Mouse (Mus musculus): Measurements from ENCODE around the gene Qk. TPM values are rescaled to one million over a fixed set of nuclear protein-coding genes. Genes with fewer than 3 reads are reported as not detected.

The Qk gene
- polyA plus RNA-seq, 1 experiment from 2014 or later, result 54.1 TPM

DNA sequence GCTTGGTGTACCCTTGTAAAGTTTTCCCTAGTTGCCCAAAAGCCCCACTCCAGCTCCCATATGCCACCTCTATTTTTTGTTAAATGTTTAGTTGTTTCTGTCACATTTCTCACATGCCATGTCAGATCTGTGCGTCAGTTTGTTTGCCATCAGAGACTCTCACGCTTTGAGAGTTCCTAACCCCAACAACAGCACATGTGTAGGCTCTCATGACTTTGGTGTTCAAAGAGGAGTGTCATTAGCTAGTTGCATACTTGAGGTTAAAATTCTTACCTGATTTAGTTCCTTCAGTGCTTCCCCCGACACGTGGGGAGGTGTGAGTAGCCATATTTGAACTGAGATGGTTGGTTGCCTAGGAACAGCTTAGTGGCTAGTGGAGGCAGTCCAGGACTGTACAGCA is 2.1 kb upstream of the Qk start:
- 46% methylated on average over 4 of the region's 4 CpGs for WGBS
- Histone ChIP-seq H3K4me1 (peaks cover 32% of the 10 kb centered on the region), H3K4me3 (peak overlapping the region; percentile 27; the same call in 1 of the 2 replicates), H3K27me3 (no peaks in the 10 kb centered on the region), H3K9me3 (replicated peaks) (peaks cover 4% of the 10 kb centered on the region; the same call in 1 of the 2 replicates), H3K4me2 (peak overlapping the region; percentile 53), H3K36me3 (ENCODE audit: poor library complexity, severe bottlenecking) (peaks cover 8% of the 10 kb centered on the region; the same call in 1 of the 2 replicates), H3K9ac (no peak overlapping the region; the same call in 1 of the 2 replicates), H3K27ac (no peak overlapping the region)
- no peak for ATAC-seq

DNA sequence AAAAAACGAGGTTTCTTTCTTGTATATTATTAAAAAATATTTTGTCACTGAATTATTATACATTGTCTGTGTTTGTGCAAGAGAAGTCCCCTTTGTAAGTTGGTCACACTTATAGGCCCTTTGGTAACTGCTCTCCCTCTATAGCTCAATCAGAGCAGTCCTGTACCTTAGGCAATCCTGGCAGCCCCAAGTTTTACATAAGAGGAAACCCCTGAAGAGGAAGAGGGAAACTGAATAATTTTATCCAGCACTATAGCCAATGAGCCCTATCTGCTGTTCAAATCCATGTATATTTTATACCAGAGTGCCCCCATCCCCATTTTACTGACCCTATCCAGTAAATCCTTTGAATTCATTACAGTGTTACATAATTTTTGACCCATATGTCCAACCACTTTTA is 1.4 kb upstream of the Qk start:
- Histone ChIP-seq H3K9ac (peak overlapping the region; percentile 58), H3K27me3 (no peaks in the 10 kb centered on the region), H3K27ac (no peak overlapping the region), H3K36me3 (ENCODE audit: poor library complexity, severe bottlenecking) (peaks cover 8% of the 10 kb centered on the region; the same call in 1 of the 2 replicates), H3K4me1 (peaks cover 31% of the 10 kb centered on the region), H3K4me3 (peak overlapping the region; percentile 27), H3K4me2 (peak overlapping the region; percentile 53), H3K9me3 (replicated peaks) (peaks cover 4% of the 10 kb centered on the region; the same call in 1 of the 2 replicates)
- no peak for ATAC-seq
- 9% methylated on average over 1 of the region's 1 CpGs for WGBS

DNA sequence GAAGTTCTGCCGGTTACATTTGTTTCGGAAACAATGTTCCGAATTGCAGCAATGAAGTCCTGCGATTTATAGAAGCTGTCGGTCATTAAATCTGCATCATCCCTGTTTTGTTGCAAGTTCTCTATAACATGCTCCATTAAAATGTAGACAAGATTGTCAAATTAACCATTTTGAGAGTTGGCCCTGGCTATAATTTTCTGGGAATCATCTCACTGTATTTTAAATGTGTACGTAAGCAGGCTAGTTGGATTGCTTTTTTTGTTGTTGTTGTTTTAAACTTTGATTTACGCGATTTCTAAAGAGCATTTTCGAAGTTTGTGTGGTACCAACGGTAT is 769 bp upstream of the Qk start:
- peak overlapping the region; percentile 57 for H3K4me2 ChIP-seq
- peak overlapping the region; percentile 99 for H3K27ac ChIP-seq
- H3K4me1 ChIP-seq, result peaks cover 27% of the 10 kb centered on the region
- peak overlapping the region; percentile 91 for H3K4me3 ChIP-seq
- no peak for ATAC-seq
- peaks cover 6% of the 10 kb centered on the region; the same call in 1 of the 2 replicates for H3K36me3 ChIP-seq (ENCODE audit: poor library complexity, severe bottlenecking)
- WGBS, result 8% methylated on average over 10 of the region's 10 CpGs
- H3K27me3 ChIP-seq, result no peaks in the 10 kb centered on the region
- H3K9ac ChIP-seq, result peak overlapping the region; percentile 98
- peaks cover 4% of the 10 kb centered on the region; the same call in 1 of the 2 replicates for H3K9me3 ChIP-seq (replicated peaks)

DNA sequence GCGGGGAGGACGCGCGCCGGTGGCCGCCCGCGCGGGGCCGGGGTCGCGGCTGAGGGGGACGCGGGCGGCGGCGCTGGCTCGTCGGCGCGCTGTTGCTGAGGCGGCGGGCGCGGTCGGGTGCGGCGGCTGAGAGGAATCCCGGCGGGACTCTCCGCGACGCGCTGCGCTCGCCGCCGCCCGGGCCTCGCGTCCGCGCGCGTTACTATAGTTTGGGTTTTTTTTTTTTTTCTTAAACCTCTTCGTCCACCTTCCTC is 296 bp downstream of the Qk start:
- Histone ChIP-seq H3K4me1 (peaks cover 34% of the 10 kb centered on the region), H3K27ac (peak overlapping the region; percentile 99), H3K9me3 (replicated peaks) (no peaks in the 10 kb centered on the region), H3K36me3 (ENCODE audit: poor library complexity, severe bottlenecking) (no peaks in the 10 kb centered on the region), H3K9ac (peak overlapping the region; percentile 99), H3K4me3 (peak overlapping the region; percentile 91), H3K27me3 (no peaks in the 10 kb centered on the region), H3K4me2 (peak overlapping the region; percentile 57)
- ATAC-seq, result peak; percentile 8; the same call in 1 of the 2 replicates
- 0% methylated on average over 20 of the region's 46 CpGs for WGBS

DNA sequence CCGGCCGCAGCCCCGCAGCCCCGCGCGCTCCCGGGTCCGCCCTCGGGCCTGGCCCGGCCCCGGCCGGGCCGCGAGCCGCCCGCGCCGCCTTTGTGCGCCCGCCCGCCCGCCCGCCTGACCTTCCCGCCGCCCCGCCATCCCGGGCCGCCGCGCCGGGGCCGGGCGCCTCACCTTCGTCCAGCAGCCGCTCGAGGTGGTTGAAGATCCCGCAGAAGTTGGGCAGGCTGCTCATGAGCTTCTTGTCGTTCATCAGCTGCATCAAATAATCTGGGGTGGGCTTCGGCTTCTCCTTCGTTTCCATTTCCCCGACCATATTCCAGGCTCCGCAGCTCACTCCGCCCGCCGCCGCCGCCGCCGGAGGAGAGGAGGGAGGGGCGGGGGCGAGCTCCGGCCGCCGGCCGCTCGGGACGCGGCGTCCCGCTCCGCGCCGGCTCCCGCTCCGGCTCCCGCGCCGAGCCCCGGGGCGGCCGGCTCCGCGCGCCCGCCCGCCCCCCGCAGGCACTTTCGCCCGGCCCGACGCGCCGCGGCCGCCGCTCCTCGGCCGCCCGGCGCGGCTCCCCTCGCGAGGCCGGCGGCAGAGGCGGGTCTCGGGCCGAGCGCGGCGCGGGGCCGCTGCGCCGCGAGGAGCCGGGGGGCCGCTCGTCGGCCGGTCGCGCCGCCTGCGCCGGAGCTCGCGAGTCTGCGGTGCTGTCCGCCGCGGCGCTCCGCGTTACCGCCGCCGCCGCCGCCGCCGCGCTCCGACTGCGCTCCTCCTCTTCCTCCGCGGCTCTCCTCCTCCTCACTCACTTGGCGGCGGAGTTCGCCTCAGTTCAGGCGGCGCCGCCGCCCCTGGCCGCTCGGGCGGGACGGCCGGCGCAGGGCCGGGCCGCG is 858 bp downstream of the Qk start:
- 0 out of 2 replicates have a peak, but pooled peaks have one; percentile 12 for ATAC-seq
- peak overlapping the region; percentile 65 for H3K4me2 ChIP-seq
- H3K9ac ChIP-seq, result peak overlapping the region; percentile 99
- H3K27me3 ChIP-seq, result no peaks in the 10 kb centered on the region
- H3K4me1 ChIP-seq, result peaks cover 39% of the 10 kb centered on the region
- H3K36me3 ChIP-seq (ENCODE audit: poor library complexity, severe bottlenecking), result no peaks in the 10 kb centered on the region
- H3K4me3 ChIP-seq, result peak overlapping the region; percentile 91
- H3K9me3 ChIP-seq (replicated peaks), result no peaks in the 10 kb centered on the region
- under 1% methylated on average over 106 of the region's 153 CpGs for WGBS
- peak overlapping the region; percentile 99 for H3K27ac ChIP-seq

DNA sequence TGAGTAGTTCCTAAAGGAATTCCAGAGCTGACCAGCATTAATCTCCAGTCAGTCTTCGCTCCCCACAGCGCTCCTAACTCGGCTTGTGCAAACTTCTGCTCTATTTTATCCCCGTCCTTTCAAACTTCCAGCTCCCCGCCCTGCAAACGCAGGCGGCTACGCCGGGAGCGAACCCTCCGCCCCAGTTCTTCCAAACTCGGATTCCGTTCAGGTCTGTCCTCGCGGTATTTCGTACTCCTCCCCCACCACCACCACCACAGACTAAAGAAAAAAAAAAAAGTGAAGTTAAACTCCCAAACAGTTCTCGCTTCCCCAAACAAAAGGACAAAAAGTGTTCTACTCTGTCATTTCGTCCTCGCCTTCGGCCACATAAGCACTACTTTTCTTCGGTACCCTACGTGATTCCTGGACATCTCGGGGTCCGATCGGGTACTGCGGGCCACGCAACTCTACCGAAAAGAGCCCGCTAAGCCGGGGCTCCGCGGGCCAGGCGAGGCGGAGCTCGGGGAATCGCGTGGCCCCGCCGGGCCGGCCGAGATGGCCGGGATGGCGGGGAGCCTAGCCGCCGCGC is 1.6 kb downstream of the Qk start:
- Histone ChIP-seq H3K4me3 (peak overlapping the region; percentile 91), H3K4me1 (peaks cover 34% of the 10 kb centered on the region), H3K27me3 (no peaks in the 10 kb centered on the region), H3K4me2 (peak overlapping the region; percentile 65), H3K36me3 (ENCODE audit: poor library complexity, severe bottlenecking) (no peaks in the 10 kb centered on the region), H3K27ac (peak overlapping the region; percentile 99), H3K9ac (peak overlapping the region; percentile 99), H3K9me3 (replicated peaks) (no peaks in the 10 kb centered on the region)
- ATAC-seq, result no peak
- WGBS, result under 1% methylated on average over 38 of the region's 46 CpGs

DNA sequence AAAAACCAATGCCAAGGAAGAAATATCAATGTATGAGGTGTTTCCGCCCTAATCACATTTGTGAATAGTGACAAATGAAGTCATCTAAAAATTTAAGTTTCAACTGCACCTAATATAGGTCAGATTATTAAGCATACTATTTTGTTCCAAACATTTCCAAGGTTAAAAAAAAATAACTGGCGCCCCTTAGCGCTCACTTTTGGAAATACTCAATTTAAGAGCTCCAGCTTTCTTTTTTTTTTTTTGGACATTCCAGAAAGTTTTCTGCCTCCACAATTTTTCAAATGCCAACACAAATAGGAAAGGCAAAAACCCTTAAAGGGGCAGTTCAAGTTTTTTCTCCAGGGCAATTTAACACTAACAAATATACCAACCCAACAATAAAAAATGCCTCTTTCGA is 2.5 kb downstream of the Qk start:
- Histone ChIP-seq H3K9me3 (replicated peaks) (no peaks in the 10 kb centered on the region), H3K27ac (peak overlapping the region; percentile 99), H3K36me3 (ENCODE audit: poor library complexity, severe bottlenecking) (no peaks in the 10 kb centered on the region), H3K27me3 (no peaks in the 10 kb centered on the region), H3K9ac (peak overlapping the region; percentile 99), H3K4me1 (peaks cover 36% of the 10 kb centered on the region), H3K4me3 (peak overlapping the region; percentile 91), H3K4me2 (peak overlapping the region; percentile 65)
- 3% methylated on average over 4 of the region's 4 CpGs for WGBS
- ATAC-seq, result no peak

DNA sequence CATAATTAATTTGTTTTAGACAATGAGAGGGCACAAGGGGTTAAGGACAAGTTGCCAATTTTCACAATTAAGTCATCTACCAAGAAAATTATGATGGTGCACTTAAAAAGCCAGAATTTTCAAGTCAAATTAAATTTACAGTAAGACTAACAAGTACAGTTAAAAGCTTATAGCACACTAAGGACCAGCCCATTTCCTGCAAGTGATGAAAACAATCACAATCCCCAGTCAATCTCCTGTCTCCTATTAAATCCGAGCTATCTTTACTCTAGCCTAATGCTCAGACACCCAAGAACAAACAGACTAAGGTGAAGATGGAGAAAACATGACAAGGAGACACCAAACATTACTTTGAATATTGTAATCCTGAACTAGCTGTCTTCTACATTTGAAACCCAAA is 3.2 kb downstream of the Qk start:
- Histone ChIP-seq H3K27ac (peak overlapping the region; percentile 21; the same call in 1 of the 2 replicates), H3K4me2 (peak overlapping the region; percentile 60), H3K9me3 (replicated peaks) (no peaks in the 10 kb centered on the region), H3K27me3 (no peaks in the 10 kb centered on the region), H3K36me3 (ENCODE audit: poor library complexity, severe bottlenecking) (no peaks in the 10 kb centered on the region), H3K9ac (peak overlapping the region; percentile 69), H3K4me3 (peak overlapping the region; percentile 91), H3K4me1 (peaks cover 34% of the 10 kb centered on the region)
- no peak for ATAC-seq
- WGBS, result 0% methylated on average over 1 of the region's 1 CpGs

DNA sequence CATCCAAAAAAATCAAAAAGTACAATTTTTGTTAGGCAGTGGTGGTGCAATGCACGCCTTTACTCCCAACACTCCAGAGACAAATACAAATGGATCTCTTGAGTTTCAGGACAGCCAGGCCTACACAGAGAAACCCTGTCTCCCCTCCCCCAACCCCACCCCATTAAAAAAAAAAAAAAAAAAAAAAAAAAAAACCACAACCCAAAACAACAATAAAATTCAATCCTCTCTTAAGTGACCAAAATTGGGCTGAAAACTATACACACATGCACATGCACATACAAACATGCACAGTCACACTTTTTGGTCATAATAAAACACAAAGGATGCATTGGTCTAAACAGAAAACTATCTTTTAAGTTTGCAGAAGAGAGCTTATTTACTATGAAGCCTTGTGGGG is 9.6 kb downstream of the Qk start:
- Histone ChIP-seq H3K4me1 (peaks cover 54% of the 10 kb centered on the region), H3K9me3 (replicated peaks) (no peaks in the 10 kb centered on the region), H3K9ac (no peak overlapping the region), H3K27ac (no peak overlapping the region), H3K36me3 (ENCODE audit: poor library complexity, severe bottlenecking) (no peaks in the 10 kb centered on the region), H3K4me3 (no peak overlapping the region), H3K27me3 (no peaks in the 10 kb centered on the region), H3K4me2 (no peak overlapping the region; the same call in 1 of the 2 replicates)
- WGBS, result 68% methylated on average over 1 of the region's 1 CpGs
- ATAC-seq, result no peak

DNA sequence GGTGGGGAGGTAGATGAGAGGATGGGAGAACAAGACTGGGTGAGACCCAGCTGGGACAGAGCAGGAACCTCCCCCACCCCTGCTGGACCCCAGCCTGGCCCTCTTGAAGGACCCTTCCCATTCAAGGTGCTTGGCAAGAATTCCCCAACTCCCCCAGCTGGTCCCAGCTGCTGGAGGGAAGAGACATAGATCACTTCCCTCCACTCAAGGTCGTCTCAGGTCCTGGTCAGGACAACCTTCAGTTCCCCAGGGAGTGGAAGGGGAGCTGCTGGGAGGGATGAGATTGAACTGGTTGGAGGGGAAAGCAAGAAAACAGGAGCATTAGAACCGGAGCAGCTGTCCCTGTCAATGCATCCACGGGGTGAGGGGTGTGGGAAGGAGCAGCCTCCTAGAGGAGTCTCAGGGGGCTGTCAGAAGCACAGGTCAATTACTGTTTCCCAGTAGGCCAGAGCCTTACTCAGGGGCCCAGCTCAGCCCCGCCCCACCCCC is 10.5 kb downstream of the Qk start:
- ATAC-seq, result peak; percentile 55
- Histone ChIP-seq H3K4me1 (peaks cover 49% of the 10 kb centered on the region), H3K4me3 (peak overlapping the region; percentile 10; the same call in 1 of the 2 replicates), H3K4me2 (peak overlapping the region; percentile 48), H3K27me3 (no peaks in the 10 kb centered on the region), H3K36me3 (ENCODE audit: poor library complexity, severe bottlenecking) (no peaks in the 10 kb centered on the region), H3K9me3 (replicated peaks) (no peaks in the 10 kb centered on the region), H3K9ac (peak overlapping the region; percentile 28; the same call in 1 of the 2 replicates), H3K27ac (peak overlapping the region; percentile 28; the same call in 1 of the 2 replicates)
- WGBS, result 33% methylated on average over 4 of the region's 4 CpGs

DNA sequence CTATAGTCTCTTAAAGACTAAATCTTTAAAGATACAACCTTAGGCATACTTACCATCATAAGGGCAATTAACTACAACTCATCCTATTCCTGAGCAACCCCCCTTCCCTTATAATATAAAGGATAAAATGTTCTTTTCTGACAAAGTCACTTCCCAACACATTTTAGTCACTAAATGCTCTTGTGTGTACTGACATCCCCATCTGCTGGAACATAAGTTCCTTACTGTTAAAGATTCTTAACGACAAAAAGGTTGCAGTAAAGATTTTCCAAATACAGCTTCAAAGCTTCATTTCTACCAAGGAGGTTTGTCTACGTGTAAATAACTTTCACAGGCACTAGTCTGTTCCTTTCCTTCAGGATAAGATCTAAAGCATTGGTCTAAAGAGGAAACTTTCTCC is 13.2 kb downstream of the Qk start:
- WGBS, result 61% methylated on average over 2 of the region's 2 CpGs
- ATAC-seq, result no peak
- Histone ChIP-seq H3K9me3 (replicated peaks) (no peaks in the 10 kb centered on the region), H3K4me3 (no peak overlapping the region), H3K36me3 (ENCODE audit: poor library complexity, severe bottlenecking) (no peaks in the 10 kb centered on the region), H3K27ac (no peak overlapping the region), H3K27me3 (no peaks in the 10 kb centered on the region), H3K4me1 (peaks cover 42% of the 10 kb centered on the region), H3K9ac (no peak overlapping the region), H3K4me2 (no peak overlapping the region)

DNA sequence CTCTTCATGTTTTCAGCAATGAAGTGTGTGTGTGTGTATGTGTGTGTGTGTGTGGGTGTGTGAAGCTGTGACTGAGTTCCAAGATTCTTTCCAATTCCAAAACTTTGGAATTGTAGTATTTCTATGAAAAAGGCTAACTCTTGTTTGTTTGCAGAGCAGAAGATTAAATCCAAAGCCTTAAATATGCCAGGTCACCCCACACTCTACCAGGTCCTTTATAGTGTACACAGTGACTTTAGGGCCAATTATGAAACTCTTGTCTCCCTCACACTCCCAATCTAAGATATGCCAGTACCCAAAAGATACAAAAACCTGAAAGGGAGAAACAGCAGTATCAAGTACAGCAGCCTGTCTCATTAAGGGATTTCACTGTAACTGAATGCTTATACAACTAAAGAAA is 15.7 kb downstream of the Qk start:
- H3K9me3 ChIP-seq (replicated peaks), result no peaks in the 10 kb centered on the region
- H3K27me3 ChIP-seq, result no peaks in the 10 kb centered on the region
- peaks cover 30% of the 10 kb centered on the region for H3K4me1 ChIP-seq
- H3K9ac ChIP-seq, result no peak overlapping the region
- H3K4me3 ChIP-seq, result no peak overlapping the region
- no peak overlapping the region for H3K27ac ChIP-seq
- ATAC-seq, result no peak
- H3K4me2 ChIP-seq, result no peak overlapping the region
- no peaks in the 10 kb centered on the region for H3K36me3 ChIP-seq (ENCODE audit: poor library complexity, severe bottlenecking)
